Comparison of ENCODE assay signal across 11 mouse cellular contexts in genomic region chr6:30556080-30556479, GRCm38 (mm10). TPM values are rescaled to one million over a fixed set of nuclear protein-coding genes. Genes with fewer than 3 reads are reported as not detected.
DNase-seq lines count a peak whose midpoint lies in the region; ATAC-seq and TF ChIP-seq lines count a peak whose summit lies in the region.
"Had no signal": no experiment of that assay in that cellular context is flagged by ENCODE, and none has a peak within 500 bp of the region (broad histone marks: within the 10 kb centered on the region; RNA-seq: fewer than 3 reads in every experiment).

No protein-coding gene starts in this region.

- ATAC-seq in heart, embryonic 15.5 days (replicated peaks; ENCODE audit: insufficient number of reproducible peaks, insufficient read depth, low FRiP score, low read depth): 0 out of 2 replicates have a peak, but pooled peaks have one; percentile 43
- ATAC-seq in midbrain, postnatal 0 days (ENCODE audit: low FRiP score): no peak

- H3K27me3 ChIP-seq in heart, embryonic 15.5 days: no peaks in the 10 kb centered on the region
- no peaks in the 10 kb centered on the region for H3K27me3 ChIP-seq in midbrain, postnatal 0 days (ENCODE audit: insufficient read depth, low read length)
- H3K27me3 ChIP-seq: heart, embryonic 13.5 days; stomach, embryonic 15.5 days had no signal

- no peak overlapping the region for H3K4me2 ChIP-seq in heart, embryonic 15.5 days
- H3K4me2 ChIP-seq in midbrain, postnatal 0 days (ENCODE audit: low read depth, low read length, poor library complexity, severe bottlenecking): no peak overlapping the region
- H3K4me2 ChIP-seq: heart, embryonic 13.5 days; stomach, embryonic 15.5 days had no signal

- no peak overlapping the region for H3K9ac ChIP-seq in heart, embryonic 15.5 days
- no peak overlapping the region for H3K9ac ChIP-seq in midbrain, postnatal 0 days (replicated peaks; ENCODE audit: low read length, poor library complexity, severe bottlenecking)
- H3K9ac ChIP-seq: heart, embryonic 13.5 days; stomach, embryonic 15.5 days had no signal

- H3K4me1 ChIP-seq in heart, embryonic 15.5 days (replicated peaks): peaks cover 17% of the 10 kb centered on the region
- H3K4me1 ChIP-seq in midbrain, postnatal 0 days (ENCODE audit: insufficient read depth, low read length): no peaks in the 10 kb centered on the region

- no peak overlapping the region for H3K4me3 ChIP-seq in heart, embryonic 15.5 days
- no peak overlapping the region for H3K4me3 ChIP-seq in midbrain, postnatal 0 days (ENCODE audit: low read depth, low read length)
- H3K4me3 ChIP-seq: heart, embryonic 13.5 days; stomach, embryonic 15.5 days had no signal

- no peaks in the 10 kb centered on the region for H3K36me3 ChIP-seq in heart, embryonic 15.5 days
- no peaks in the 10 kb centered on the region for H3K36me3 ChIP-seq in midbrain, postnatal 0 days (ENCODE audit: insufficient read depth, low read length)
- H3K36me3 ChIP-seq: heart, embryonic 13.5 days; stomach, embryonic 15.5 days had no signal

- H3K27ac ChIP-seq in heart, embryonic 15.5 days: peak overlapping the region; percentile 15; the same call in 1 of the 2 replicates
- H3K27ac ChIP-seq in midbrain, postnatal 0 days (ENCODE audit: low read depth, low read length): no peak overlapping the region
- H3K27ac ChIP-seq: heart, embryonic 13.5 days; stomach, embryonic 15.5 days had no signal

- no peak for TF ChIP-seq CTCF in midbrain, postnatal 0 days (IDR thresholded peaks at IDR 0.05)

- peak; percentile 40 for DNase-seq in ovary, postnatal 36 days (ENCODE audit: low spot score)
- no peak for DNase-seq in ovary, postnatal 14 days (ENCODE audit: low spot score)
- peak; percentile 79 to 82 for DNase-seq in adrenal gland, postnatal 36 days
- DNase-seq in spleen, postnatal 10 days (ENCODE audit: low spot score in 2 of 2): no peak
- DNase-seq in layer of hippocampus, adult 18-20 months (ENCODE audit: low spot score in 2 of 2): no peak
- DNase-seq in midbrain, postnatal 0 days (ENCODE audit: low spot score): no peak
- DNase-seq: cerebellum, adult 11-12 months had no signal

- WGBS in heart, embryonic 15.5 days: 7% methylated on average over 5 of the region's 9 CpGs
- WGBS in midbrain, postnatal 0 days: 21% methylated on average over 2 of the region's 9 CpGs

- H3K9me3 ChIP-seq in heart, embryonic 15.5 days (replicated peaks): no peaks in the 10 kb centered on the region
- H3K9me3 ChIP-seq in midbrain, postnatal 0 days (ENCODE audit: low read length): no peaks in the 10 kb centered on the region
- H3K9me3 ChIP-seq: stomach, embryonic 15.5 days had no signal

RNA-seq across cellular contexts. Expression of gene Cpa4, which starts 12.1 kb away (rescaled TPM):
- 1 to 10 TPM; 1.1 to 1.2 TPM for total RNA-seq in adrenal gland, postnatal 36 days (2021)
- polyA plus RNA-seq in heart, embryonic 15.5 days (2015; fragmentation: Nextera tagmentation; extraction: Ambion mirVana): 1.6 and 2.4 TPM in 2 replicates
- total RNA-seq in layer of hippocampus, adult 18-20 months (2021): not detected
- total RNA-seq in midbrain, postnatal 0 days (2014; rRNA removed): 0.42 and 0.49 TPM in 2 replicates
- polyA plus RNA-seq in midbrain, postnatal 0 days (2015; fragmentation: Nextera tagmentation; extraction: Ambion mirVana): 0.75 and 0.79 TPM in 2 replicates
- total RNA-seq: liver, adult 2 months had no signal
- polyA plus RNA-seq: liver, adult 2 months had no signal

RNA-seq across cellular contexts. Expression of gene Cpa2, which starts 14.7 kb away (rescaled TPM):
- total RNA-seq in adrenal gland, postnatal 36 days (2021): under 1 TPM; 0.56 to 0.66 TPM
- polyA plus RNA-seq in heart, embryonic 15.5 days (2015; fragmentation: Nextera tagmentation; extraction: Ambion mirVana): 2.1 and 3.9 TPM in 2 replicates
- under 1 TPM; 0.56 to 0.87 TPM for total RNA-seq in layer of hippocampus, adult 18-20 months (2021)
- total RNA-seq in midbrain, postnatal 0 days (2014; rRNA removed): 6.2 and 9.3 TPM in 2 replicates
- polyA plus RNA-seq in midbrain, postnatal 0 days (2015; fragmentation: Nextera tagmentation; extraction: Ambion mirVana): 13.0 and 15.2 TPM in 2 replicates
- polyA plus RNA-seq: liver, adult 2 months had no signal

RNA-seq across cellular contexts. Expression of gene Ssmem1, which starts 46.4 kb away (rescaled TPM):
- under 1 TPM in 1 of 2 experiments, not detected in 1; 0.23 TPM for total RNA-seq in adrenal gland, postnatal 36 days (2021)
- polyA plus RNA-seq in heart, embryonic 15.5 days (2015; fragmentation: Nextera tagmentation; extraction: Ambion mirVana): 0.14 TPM in 1 of 2 replicates, not detected in the other
- total RNA-seq in layer of hippocampus, adult 18-20 months (2021): under 1 TPM; 0.54 to 0.63 TPM
- total RNA-seq in midbrain, postnatal 0 days (2014; rRNA removed): 0.28 TPM in 1 of 2 replicates, not detected in the other
- polyA plus RNA-seq in midbrain, postnatal 0 days (2015; fragmentation: Nextera tagmentation; extraction: Ambion mirVana): 0.15 and 0.19 TPM in 2 replicates
- total RNA-seq: liver, adult 2 months had no signal
- polyA plus RNA-seq: heart, embryonic 13.5 days; liver, adult 2 months; stomach, embryonic 15.5 days had no signal

RNA-seq across cellular contexts. Expression of gene Tmem209, which starts 46.5 kb away (rescaled TPM):
- total RNA-seq in adrenal gland, postnatal 36 days (2021): 10 to 100 TPM; 23.3 to 27.3 TPM
- polyA plus RNA-seq in heart, embryonic 15.5 days (2015; fragmentation: Nextera tagmentation; extraction: Ambion mirVana): 19.8 and 26.5 TPM in 2 replicates
- 10 to 100 TPM; 18.6 to 23.3 TPM for total RNA-seq in layer of hippocampus, adult 18-20 months (2021)
- total RNA-seq in midbrain, postnatal 0 days (2014; rRNA removed): 37.4 and 50.3 TPM in 2 replicates
- 22.8 and 23.1 TPM in 2 replicates for polyA plus RNA-seq in midbrain, postnatal 0 days (2015; fragmentation: Nextera tagmentation; extraction: Ambion mirVana)

RNA-seq across cellular contexts. Expression of gene Cpa5, which starts 54.7 kb away (rescaled TPM):
- not detected for total RNA-seq in adrenal gland, postnatal 36 days (2021)
- 0.32 and 0.58 TPM in 2 replicates for polyA plus RNA-seq in heart, embryonic 15.5 days (2015; fragmentation: Nextera tagmentation; extraction: Ambion mirVana)
- total RNA-seq in layer of hippocampus, adult 18-20 months (2021): not detected
- not detected in 2 replicates for total RNA-seq in midbrain, postnatal 0 days (2014; rRNA removed)
- polyA plus RNA-seq in midbrain, postnatal 0 days (2015; fragmentation: Nextera tagmentation; extraction: Ambion mirVana): 0.13 TPM in 1 of 2 replicates, not detected in the other
- total RNA-seq: liver, adult 2 months had no signal
- polyA plus RNA-seq: liver, adult 2 months had no signal

Comparison
In these comparisons a context has a peak if more than half of its experiments do, and no peak if none do; other contexts are left out.
1. DNase-seq: peak in ovary, postnatal 36 days (single experiment) and adrenal gland, postnatal 36 days (2 of 2); none in ovary, postnatal 14 days (single experiment), spleen, postnatal 10 days (0 of 2), layer of hippocampus, adult 18-20 months (0 of 2) and midbrain, postnatal 0 days (single experiment).